Mouse (Mus musculus) adrenal gland, postnatal 10 days (tissue): ENCODE measurements at regions not wholly inside any gene's neighbourhood (a gene's known extent, or its start where the extent isn't known, plus 50 kb on each side); places are given as distances from the start of the nearest gene placed in this dataset.
A peak's percentile ranks its signal among the peaks of the same experiment; 100 is the strongest.

Experiments
- DNase-seq: peaks from one replicate; pipeline ENCODE4 v3.0.0; 2021; ENCODE audit warnings: mixed read lengths

DNA sequence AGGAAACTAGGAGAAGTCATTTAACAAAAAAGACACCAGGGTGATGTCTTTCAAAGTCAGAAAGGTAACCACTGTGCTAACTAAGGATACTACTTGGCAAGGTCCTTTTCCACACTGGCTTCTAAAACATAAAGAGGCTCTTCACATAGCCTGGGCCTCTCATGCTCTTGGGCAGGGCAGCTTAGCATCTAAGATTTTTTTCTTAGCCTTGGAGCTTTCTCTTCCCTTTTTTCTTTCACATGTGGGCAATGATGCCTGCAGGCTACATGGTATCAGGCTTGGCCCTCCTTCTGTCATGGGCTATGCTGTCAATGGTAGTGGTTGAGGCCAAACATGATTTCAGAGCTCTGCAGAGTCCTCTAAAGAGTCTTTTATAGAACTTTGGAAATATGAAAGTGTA lies 60.6 kb downstream of the Serpinb6d start:
- DNase-seq, result no peak

DNA sequence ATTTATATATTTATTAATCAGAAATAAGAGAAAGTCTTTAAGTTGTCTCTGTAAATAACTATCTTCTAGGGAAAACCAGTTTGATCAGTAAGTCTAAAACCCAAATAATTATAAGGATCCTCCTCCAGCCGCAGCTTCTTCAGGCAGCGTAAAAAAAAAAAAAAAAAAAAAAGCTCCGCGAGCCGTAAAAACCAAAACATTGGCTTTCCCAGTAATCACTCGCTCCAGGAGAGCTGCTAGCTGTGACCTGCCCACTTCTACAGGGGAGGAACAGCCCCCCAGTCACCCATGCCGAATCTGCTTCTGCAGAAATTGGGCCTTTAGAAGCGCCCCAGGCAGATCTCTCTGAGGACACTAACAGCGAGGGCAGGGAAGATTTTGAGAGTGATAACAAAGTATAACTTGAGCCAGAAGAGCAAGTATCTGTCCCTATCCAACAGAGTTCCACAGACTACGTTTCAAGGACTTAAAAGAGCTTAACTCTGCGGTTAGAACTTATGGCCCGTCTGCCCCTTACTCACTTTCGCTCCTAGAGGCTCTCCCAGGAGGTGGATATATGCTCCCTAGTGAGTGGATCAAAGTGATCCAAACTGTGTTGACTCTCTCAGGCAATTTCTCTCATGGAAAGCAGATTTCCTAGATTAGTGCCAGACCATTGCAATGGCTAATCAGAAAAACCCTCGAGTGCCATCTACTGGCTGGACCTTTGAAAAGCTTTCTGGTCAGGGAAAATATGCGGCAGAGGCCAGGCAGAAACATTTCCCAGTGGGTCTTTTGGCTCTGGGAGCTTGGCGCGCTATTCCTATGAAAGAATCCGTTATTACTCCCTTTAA lies 80.7 kb downstream of the Serpinb6e start:
- peak; percentile 87 for DNase-seq

DNA sequence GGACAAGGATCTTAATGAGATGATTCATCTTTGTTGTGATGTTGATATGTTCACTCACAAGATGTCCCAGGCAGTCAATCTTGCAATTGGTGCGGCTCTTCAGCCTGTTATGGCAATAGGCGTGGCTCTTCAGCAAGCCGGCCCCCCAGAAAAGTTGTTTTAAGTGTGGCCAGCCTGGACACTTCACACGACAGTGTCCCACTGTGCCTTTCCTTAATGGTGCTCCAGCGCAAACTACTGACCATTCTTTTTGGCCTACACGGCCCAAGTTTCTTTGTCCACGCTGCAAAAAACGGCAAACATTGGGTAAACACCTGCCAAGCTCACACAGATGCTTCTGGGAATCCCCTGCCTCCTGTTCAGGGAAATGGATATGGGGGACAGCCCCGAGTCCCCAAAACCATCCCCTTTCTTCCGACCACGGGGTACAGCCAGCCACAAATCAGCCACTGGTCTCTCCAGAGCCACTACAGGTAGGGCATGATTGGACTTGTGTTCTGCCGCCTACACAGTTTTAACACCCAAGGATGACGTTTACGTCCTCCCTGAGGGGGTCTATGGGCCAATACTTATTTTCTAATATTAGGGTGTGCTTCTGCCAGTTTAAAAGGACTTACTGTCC lies 79.8 kb downstream of the Serpinb6e start:
- DNase-seq, result no peak
